Mouse (Mus musculus): ENCODE data around the gene Acot12. TPM values are rescaled to one million over a fixed set of nuclear protein-coding genes. Genes with fewer than 3 reads are reported as not detected.

Acot12 gene
- polyA plus RNA-seq, 1 experiment from 2014 or later, result not detected

DNA sequence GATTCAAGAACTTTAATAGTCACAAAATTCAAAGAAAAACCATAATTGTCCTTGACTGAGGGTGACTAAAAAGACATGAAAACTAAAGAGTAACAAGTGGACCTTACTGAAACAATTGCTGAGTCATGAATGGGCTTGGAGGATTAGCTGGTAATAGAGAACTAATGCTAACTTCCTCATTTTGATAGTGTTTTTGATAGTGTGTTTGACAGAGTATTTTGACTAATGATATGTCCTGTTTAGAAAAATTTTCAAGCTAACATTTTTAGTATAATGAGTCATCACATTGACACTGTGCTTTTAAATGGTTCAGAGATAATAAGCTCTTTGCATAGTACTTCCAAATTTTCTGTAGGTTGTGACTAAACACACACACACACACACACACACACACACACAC, 13.4 kb upstream of the Acot12 start:
- Histone ChIP-seq H3K9me3 (no peaks in the 10 kb centered on the region), H3K4me1 (no peaks in the 10 kb centered on the region), H3K27me3 (replicated peaks) (no peaks in the 10 kb centered on the region), H3K4me2 (no peak overlapping the region), H3K9ac (no peak overlapping the region), H3K27ac (replicated peaks) (no peak overlapping the region), H3K4me3 (no peak overlapping the region), H3K36me3 (no peaks in the 10 kb centered on the region)
- ATAC-seq (ENCODE audit: extremely low read depth, insufficient number of reproducible peaks, low FRiP score, low TSS enrichment), result no peak

DNA sequence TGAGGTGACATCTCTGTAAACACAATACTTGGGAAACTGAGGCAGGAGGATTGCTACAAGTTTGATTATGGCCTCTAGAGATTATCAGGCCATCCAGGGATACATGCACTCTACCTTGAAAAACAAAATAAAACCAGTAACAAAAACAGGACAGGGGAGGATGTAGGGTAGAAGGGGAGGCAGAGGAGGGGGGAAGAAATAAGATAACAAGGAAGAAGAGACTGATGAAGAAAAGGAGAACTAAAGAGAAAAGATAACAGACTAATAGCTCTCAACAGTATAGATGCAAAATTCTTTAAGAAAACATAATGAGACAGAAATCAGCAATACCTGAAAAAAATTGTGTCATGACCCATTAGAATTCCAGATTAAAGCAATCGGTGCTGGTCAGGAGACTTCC, 4.1 kb upstream of the Acot12 start:
- H3K9me3 ChIP-seq, result no peaks in the 10 kb centered on the region
- H3K4me2 ChIP-seq, result no peak overlapping the region
- 77% methylated on average over 1 of the region's 1 CpGs for WGBS
- H3K27me3 ChIP-seq (replicated peaks), result peaks cover 13% of the 10 kb centered on the region; the same call in 1 of the 2 replicates
- H3K36me3 ChIP-seq, result no peaks in the 10 kb centered on the region
- no peak for ATAC-seq (ENCODE audit: extremely low read depth, insufficient number of reproducible peaks, low FRiP score, low TSS enrichment)
- no peak overlapping the region for H3K4me3 ChIP-seq
- H3K27ac ChIP-seq (replicated peaks), result no peak overlapping the region
- no peak overlapping the region for H3K9ac ChIP-seq
- H3K4me1 ChIP-seq, result peaks cover 12% of the 10 kb centered on the region

DNA sequence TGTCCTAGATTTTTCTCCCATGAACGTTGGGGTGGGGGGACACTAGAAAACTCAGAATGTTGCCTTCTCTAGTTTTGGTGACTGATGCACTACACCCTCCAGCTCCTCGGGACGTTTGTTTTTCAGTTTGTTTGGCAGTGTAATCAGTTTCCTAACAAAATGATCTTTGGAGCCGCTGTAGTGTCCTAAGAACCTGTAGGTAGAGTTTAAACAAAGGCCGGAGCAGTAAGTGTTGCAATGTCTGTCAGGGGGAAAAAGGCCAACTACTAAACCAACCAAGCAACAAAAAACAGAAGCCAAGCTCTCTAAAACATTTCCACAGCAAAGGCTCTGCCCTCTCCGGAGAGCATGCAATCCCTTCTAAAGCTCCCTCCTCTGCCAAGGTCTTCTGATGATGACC, 461 bp upstream of the Acot12 start:
- H3K9me3 ChIP-seq, result no peaks in the 10 kb centered on the region
- no peaks in the 10 kb centered on the region for H3K36me3 ChIP-seq
- no peak for ATAC-seq (ENCODE audit: extremely low read depth, insufficient number of reproducible peaks, low FRiP score, low TSS enrichment)
- H3K9ac ChIP-seq, result no peak overlapping the region; the same call in 1 of the 2 replicates
- peak overlapping the region; percentile 90 for H3K4me2 ChIP-seq
- H3K4me3 ChIP-seq, result peak overlapping the region; percentile 56
- H3K27ac ChIP-seq (replicated peaks), result no peak overlapping the region
- 62% methylated on average over 6 of the region's 6 CpGs for WGBS
- peaks cover 12% of the 10 kb centered on the region for H3K4me1 ChIP-seq
- peaks cover 21% of the 10 kb centered on the region for H3K27me3 ChIP-seq (replicated peaks)

DNA sequence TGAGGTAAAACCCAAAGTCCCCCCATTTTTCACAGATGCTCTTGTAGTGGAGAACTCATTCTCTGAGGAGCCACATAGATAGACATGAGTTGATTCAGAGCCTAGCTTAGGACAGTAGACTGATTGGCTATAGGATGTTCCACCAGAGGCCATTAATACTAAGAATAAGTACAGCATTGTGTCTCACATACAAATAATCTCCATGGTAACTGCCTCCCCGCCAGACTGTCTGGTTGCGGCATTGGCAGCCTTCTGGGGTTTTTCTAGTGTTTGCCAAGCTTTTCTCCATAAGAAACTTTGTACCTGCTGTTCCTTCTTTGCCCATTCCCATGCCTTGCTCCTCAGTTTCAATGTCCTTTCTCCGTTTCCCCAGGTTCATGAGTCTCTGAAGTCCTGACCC, 1.9 kb downstream of the Acot12 start:
- no peak overlapping the region for H3K27ac ChIP-seq (replicated peaks)
- no peak overlapping the region for H3K9ac ChIP-seq
- peaks cover 21% of the 10 kb centered on the region for H3K27me3 ChIP-seq (replicated peaks)
- H3K4me3 ChIP-seq, result no peak overlapping the region
- ATAC-seq (ENCODE audit: extremely low read depth, insufficient number of reproducible peaks, low FRiP score, low TSS enrichment), result no peak
- no peaks in the 10 kb centered on the region for H3K36me3 ChIP-seq
- H3K4me1 ChIP-seq, result peaks cover 12% of the 10 kb centered on the region
- H3K4me2 ChIP-seq, result no peak overlapping the region
- WGBS, result 83% methylated on average over 3 of the region's 3 CpGs
- no peaks in the 10 kb centered on the region for H3K9me3 ChIP-seq

DNA sequence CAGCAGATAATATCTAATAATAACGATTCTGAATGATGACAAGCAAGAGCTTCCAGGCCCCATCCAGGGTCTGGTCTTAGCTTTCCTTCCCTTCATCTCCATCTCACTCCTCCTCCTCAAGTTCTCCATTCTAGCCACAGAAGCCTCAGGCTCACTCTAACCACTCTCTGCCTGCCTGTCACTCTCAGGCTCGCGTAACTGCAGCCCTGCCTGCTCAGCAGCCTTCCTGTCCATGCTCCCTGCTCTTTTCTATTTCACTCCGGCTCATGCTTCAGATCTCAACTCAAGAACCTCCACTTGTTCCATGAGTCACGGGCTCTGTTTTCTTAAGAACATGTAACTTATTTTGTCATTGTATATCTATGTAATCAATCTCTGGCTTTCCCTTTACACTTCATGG, 5.2 kb downstream of the Acot12 start:
- 69% methylated on average over 5 of the region's 5 CpGs for WGBS
- Histone ChIP-seq H3K9me3 (no peaks in the 10 kb centered on the region), H3K27me3 (replicated peaks) (peaks cover 12% of the 10 kb centered on the region), H3K27ac (replicated peaks) (no peak overlapping the region), H3K9ac (no peak overlapping the region), H3K4me1 (peaks cover 8% of the 10 kb centered on the region), H3K36me3 (no peaks in the 10 kb centered on the region), H3K4me3 (no peak overlapping the region), H3K4me2 (no peak overlapping the region)
- no peak for ATAC-seq (ENCODE audit: extremely low read depth, insufficient number of reproducible peaks, low FRiP score, low TSS enrichment)

DNA sequence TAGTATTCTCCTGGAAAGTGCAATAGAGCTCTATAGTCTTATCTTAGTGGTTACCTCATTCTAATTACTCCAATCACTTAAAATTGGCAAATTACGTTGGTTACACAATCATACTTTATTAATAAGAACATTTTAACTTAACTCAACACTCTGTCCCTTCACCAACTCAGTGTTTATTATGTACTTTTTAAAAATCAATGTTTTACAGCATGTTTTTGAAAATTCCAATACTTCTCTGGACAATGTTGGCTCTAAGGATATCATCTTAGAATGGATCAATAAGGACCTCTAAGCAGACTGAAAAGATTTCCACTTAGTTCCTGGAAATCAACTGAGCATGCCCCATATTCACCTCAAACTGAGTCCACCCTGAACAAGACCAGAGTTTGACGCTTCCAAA, 7.1 kb downstream of the Acot12 start:
- WGBS, result 74% methylated on average over 2 of the region's 2 CpGs
- no peak overlapping the region for H3K27ac ChIP-seq (replicated peaks)
- no peak for ATAC-seq (ENCODE audit: extremely low read depth, insufficient number of reproducible peaks, low FRiP score, low TSS enrichment)
- no peaks in the 10 kb centered on the region for H3K4me1 ChIP-seq
- no peak overlapping the region for H3K4me2 ChIP-seq
- no peaks in the 10 kb centered on the region for H3K9me3 ChIP-seq
- H3K36me3 ChIP-seq, result no peaks in the 10 kb centered on the region
- no peaks in the 10 kb centered on the region for H3K27me3 ChIP-seq (replicated peaks)
- H3K4me3 ChIP-seq, result no peak overlapping the region
- no peak overlapping the region for H3K9ac ChIP-seq

DNA sequence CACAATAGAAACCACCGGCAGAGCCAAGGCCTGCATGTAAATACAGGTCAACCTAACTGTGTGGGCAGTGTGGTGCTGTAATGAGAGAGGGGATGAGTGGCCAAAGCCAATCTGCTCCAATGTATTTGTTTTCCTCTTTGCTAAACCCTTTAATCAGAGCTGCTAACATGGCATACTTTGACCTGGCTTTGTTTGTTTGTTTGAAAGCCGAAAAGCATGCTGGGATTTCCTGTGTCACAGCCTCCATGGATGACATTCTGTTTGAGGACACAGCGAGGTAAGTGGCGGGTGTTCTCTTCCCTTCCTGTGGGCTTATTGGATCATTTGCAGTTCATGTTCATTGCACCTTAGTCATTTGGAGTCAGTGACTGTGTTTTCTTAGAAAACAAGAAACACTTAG, 8.7 kb downstream of the Acot12 start:
- Histone ChIP-seq H3K27ac (replicated peaks) (no peak overlapping the region), H3K27me3 (replicated peaks) (no peaks in the 10 kb centered on the region), H3K4me2 (no peak overlapping the region), H3K4me1 (no peaks in the 10 kb centered on the region), H3K9me3 (no peaks in the 10 kb centered on the region), H3K4me3 (no peak overlapping the region), H3K9ac (no peak overlapping the region), H3K36me3 (no peaks in the 10 kb centered on the region)
- WGBS, result 73% methylated on average over 4 of the region's 4 CpGs
- ATAC-seq (ENCODE audit: extremely low read depth, insufficient number of reproducible peaks, low FRiP score, low TSS enrichment), result no peak

DNA sequence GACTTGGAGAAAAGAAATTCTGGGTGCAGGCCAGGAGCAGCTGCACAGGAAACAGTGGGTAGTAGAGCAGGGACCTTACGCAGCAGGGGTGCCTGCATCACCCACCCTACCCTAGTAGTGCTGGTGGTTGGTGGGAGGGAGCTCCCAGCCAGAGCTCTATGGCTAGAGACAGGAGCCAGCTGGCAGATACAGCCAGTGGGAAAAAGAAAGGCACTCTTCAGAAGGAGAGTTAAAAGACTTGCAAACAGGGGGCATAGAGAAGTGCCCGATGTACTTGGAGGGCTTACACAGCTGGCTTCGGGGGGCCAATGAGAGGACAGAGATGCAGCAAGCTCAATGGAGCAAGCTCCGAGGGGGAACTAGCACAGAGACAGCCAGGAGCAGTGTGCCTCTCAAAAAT, 12.4 kb downstream of the Acot12 start:
- H3K9ac ChIP-seq, result no peak overlapping the region
- no peak overlapping the region for H3K4me3 ChIP-seq
- H3K36me3 ChIP-seq, result no peaks in the 10 kb centered on the region
- no peaks in the 10 kb centered on the region for H3K27me3 ChIP-seq (replicated peaks)
- WGBS, result 56% methylated on average over 4 of the region's 4 CpGs
- no peak overlapping the region for H3K4me2 ChIP-seq
- no peak overlapping the region for H3K27ac ChIP-seq (replicated peaks)
- H3K4me1 ChIP-seq, result peaks cover 2% of the 10 kb centered on the region; the same call in 1 of the 2 replicates
- no peaks in the 10 kb centered on the region for H3K9me3 ChIP-seq
- no peak for ATAC-seq (ENCODE audit: extremely low read depth, insufficient number of reproducible peaks, low FRiP score, low TSS enrichment)

DNA sequence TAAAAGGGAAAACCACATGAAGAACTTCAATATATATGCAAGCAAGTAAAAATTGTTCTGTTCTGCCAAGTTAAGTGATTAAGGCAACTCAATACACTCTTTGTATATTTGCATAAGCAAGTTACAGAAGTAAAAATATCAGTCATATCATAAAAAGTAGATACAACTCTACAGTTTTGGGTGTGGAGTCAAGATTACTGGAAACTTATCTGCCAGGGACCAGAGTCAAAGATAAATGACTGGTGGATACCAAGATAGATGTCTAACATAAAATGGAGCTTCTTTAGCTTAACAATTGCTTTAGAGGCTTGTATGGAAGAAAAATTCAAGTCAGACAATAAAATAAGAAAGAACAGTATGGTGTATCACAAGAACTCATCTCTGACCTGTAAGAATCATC, 13.4 kb downstream of the Acot12 start:
- Histone ChIP-seq H3K9ac (no peak overlapping the region), H3K4me2 (no peak overlapping the region), H3K27ac (replicated peaks) (no peak overlapping the region), H3K4me3 (no peak overlapping the region), H3K4me1 (peaks cover 3% of the 10 kb centered on the region; the same call in 1 of the 2 replicates), H3K36me3 (no peaks in the 10 kb centered on the region), H3K27me3 (replicated peaks) (no peaks in the 10 kb centered on the region), H3K9me3 (no peaks in the 10 kb centered on the region)
- no peak for ATAC-seq (ENCODE audit: extremely low read depth, insufficient number of reproducible peaks, low FRiP score, low TSS enrichment)

DNA sequence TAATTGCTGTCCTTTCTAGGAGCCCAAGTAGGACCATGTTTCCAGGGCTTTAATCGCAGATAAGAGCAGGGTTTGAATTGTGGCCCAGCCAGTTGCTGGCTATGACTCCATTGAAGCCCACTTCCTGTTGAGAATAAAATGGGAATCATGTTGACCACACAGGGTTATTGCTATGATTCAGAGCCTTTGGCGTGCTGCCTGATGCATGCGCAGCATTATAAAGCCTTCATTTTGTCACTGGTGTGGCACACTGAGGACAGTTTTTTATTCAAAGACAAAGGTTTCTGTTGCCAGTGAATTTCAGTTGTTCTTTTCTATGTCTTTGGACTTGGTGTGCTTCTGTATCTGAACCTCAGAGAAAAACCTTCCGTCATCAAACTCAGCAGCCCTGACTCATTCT, 14.9 kb downstream of the Acot12 start:
- H3K4me3 ChIP-seq, result no peak overlapping the region
- H3K36me3 ChIP-seq, result no peaks in the 10 kb centered on the region
- no peaks in the 10 kb centered on the region for H3K9me3 ChIP-seq
- no peaks in the 10 kb centered on the region for H3K27me3 ChIP-seq (replicated peaks)
- ATAC-seq (ENCODE audit: extremely low read depth, insufficient number of reproducible peaks, low FRiP score, low TSS enrichment), result no peak
- no peak overlapping the region for H3K27ac ChIP-seq (replicated peaks)
- H3K9ac ChIP-seq, result no peak overlapping the region
- peaks cover 3% of the 10 kb centered on the region; the same call in 1 of the 2 replicates for H3K4me1 ChIP-seq
- no peak overlapping the region for H3K4me2 ChIP-seq
- WGBS, result 87% methylated on average over 4 of the region's 4 CpGs

DNA sequence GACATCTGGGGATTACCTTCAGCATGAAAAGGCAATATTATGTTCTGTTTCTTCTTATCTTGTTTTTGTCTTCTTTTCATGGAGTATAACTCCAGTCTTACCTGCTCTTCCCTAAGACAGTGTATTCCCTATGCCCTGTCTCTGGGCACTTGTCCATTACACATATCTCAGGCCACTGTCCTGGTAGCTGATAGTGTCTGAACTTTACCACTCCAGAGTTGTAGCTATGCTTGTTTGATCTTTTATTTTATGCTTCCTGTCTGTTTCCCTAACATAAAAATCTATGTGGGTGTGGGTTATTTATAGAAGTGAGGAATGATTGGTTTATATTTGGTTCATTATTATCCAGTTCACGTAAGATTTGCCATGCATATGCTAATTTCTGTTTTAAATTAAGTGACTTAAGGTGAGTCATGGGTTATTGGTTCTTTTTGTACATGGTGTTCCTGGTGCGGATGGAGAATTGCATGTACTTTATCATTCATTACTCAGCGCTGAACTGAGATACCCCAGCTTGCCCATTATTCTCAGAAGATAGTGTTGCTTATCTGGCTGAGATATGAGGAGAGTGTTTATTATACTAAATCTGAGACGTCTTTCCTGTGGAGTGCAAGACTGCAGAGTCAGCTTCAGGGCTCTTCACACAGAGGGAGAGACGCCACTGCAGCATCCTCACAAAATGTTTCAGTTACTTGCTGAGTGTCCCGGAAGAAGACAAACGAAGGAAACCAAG, 17.2 kb downstream of the Acot12 start:
- WGBS, result 45% methylated on average over 7 of the region's 7 CpGs
- Histone ChIP-seq H3K4me3 (no peak overlapping the region), H3K27ac (replicated peaks) (no peak overlapping the region)

DNA sequence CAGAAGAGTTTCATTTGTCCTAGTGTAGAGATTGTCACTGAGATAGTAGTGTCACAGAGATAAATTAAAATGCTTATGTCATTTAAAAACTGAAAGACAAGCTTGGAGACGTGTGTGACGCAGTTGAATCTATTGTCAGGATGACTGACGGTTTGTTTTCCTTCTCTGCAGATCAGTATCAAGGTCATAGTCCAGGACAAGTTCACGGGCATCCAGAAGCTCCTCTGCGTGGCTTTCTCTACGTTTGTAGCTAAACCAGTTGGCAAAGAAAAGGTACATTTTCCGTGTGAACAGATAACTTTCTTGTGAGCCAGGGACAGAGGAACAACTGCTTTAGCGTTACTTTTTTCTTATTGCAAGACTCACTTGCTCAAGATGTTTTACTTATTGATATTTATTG, 18.5 kb downstream of the Acot12 start:
- no peak overlapping the region for H3K9ac ChIP-seq
- H3K4me2 ChIP-seq, result no peak overlapping the region
- H3K27me3 ChIP-seq (replicated peaks), result no peaks in the 10 kb centered on the region
- 57% methylated on average over 8 of the region's 8 CpGs for WGBS
- peaks cover 3% of the 10 kb centered on the region; the same call in 1 of the 2 replicates for H3K4me1 ChIP-seq
- H3K9me3 ChIP-seq, result no peaks in the 10 kb centered on the region
- no peaks in the 10 kb centered on the region for H3K36me3 ChIP-seq
- no peak overlapping the region for H3K4me3 ChIP-seq
- no peak for ATAC-seq (ENCODE audit: extremely low read depth, insufficient number of reproducible peaks, low FRiP score, low TSS enrichment)
- no peak overlapping the region for H3K27ac ChIP-seq (replicated peaks)

More for the DNA sequence above, 17.2 kb downstream of the Acot12 start:
- H3K9ac ChIP-seq, result no peak overlapping the region
- no peak for ATAC-seq (ENCODE audit: extremely low read depth, insufficient number of reproducible peaks, low FRiP score, low TSS enrichment)
- H3K27me3 ChIP-seq (replicated peaks), result no peaks in the 10 kb centered on the region
- H3K36me3 ChIP-seq, result no peaks in the 10 kb centered on the region
- H3K4me2 ChIP-seq, result no peak overlapping the region
- no peaks in the 10 kb centered on the region for H3K9me3 ChIP-seq
- peaks cover 3% of the 10 kb centered on the region; the same call in 1 of the 2 replicates for H3K4me1 ChIP-seq
